Mouse (Mus musculus): Measurements from ENCODE around the gene Cfap54.
A peak's percentile ranks its signal among the peaks of the same experiment; 100 is the strongest.

Gene Cfap54

DNA sequence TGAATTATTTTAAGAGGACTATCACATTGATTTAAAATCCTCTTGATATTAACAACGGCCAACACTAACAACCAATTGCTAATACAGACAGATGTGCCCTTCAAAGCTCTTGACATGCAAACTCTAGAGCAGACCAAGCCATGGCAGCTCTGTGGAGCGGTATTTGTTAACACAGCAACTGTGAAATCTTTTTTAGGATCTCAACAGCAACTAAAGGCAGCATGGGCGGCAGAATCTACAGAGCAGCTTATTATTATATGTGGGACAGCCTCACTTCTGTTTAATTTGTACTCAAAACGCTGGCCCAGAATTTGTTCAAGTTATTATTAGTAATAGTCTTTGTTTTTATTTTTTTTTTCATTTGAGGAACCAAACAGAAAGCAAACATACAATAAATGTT lies 28.1 kb downstream of the Cfap54 start:
- no peak for DNase-seq (ENCODE audit: low spot score in 2 of 2)

GRCm38 (mm10) chr10:93051016-93051726 lies 30.2 kb downstream of the Cfap54 start:
- DNase-seq (ENCODE audit: low spot score in 2 of 2), result peak; percentile 78

DNA sequence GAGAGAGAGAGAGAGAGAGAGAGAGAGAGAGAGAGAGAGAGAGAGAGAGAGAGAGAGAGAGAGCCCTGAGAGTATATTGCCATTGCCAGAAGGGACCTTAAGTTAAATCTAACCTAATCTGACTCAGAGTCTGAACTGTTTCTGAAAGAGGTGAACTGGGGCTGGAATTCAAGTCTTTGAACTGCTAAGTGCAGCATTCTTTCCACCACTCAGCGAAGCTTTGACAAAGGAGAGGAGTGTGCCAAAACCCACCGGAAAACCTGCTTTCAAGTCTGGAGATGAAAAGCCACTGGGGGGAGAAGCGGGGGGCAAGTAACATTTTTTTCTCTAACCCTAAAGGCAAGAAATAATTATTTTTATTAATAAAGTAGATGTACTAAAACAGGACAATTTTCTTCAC lies 30.8 kb downstream of the Cfap54 start:
- DNase-seq (ENCODE audit: low spot score in 2 of 2), result no peak

- DNase-seq (ENCODE audit: low spot score in 2 of 2), result no peak
Measured at GRCm38 (mm10) chr10:93043195-93043594, 38.2 kb downstream of the Cfap54 start.

GRCm38 (mm10) chr10:93041850-93042249 lies 39.6 kb downstream of the Cfap54 start:
- DNase-seq (ENCODE audit: low spot score in 2 of 2), result no peak

DNA sequence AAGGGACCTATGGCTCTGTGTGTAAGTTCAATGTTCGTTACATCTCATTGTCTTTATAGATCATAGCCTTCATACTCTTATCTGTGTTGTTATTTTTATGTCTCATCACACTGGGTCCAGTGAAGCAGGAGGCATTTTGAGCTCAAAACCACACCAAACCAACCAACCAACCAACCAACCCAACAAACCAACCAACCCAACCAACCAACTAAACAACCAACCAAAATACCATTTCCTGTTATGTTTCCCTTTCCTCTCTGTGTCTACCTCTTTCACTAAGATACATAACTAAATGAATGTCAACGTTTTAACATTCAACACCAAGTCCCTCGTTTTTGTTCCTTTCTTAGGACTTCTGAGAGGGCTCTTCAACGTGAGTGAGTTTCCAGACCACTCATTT lies 40.0 kb downstream of the Cfap54 start:
- DNase-seq (ENCODE audit: low spot score in 2 of 2), result no peak

GRCm38 (mm10) chr10:93036532-93036931 lies 44.9 kb downstream of the Cfap54 start:
- DNase-seq (ENCODE audit: low spot score in 2 of 2), result no peak

DNA sequence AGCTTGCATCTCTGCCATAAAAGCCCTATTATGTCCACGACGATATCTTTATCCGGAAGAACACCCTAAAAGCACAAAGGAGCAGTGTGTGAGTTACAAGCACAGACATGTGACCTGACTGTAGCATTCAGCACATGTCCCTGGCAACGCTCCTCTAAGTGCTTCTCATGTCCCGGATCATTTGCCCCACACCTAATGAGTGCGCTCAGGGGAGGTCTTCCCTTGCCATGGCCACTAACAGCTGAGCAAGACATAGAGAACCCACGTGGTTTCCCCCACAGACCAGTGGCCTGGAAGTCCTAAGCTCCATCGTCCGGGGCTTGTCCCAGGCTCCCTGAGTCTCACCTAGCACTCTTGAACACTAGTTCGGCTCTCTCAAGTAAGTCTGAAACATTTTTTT lies 45.9 kb downstream of the Cfap54 start:
- no peak for DNase-seq (ENCODE audit: low spot score in 2 of 2)

- DNase-seq (ENCODE audit: low spot score in 2 of 2), result no peak
Measured at GRCm38 (mm10) chr10:93023295-93023694, 58.1 kb downstream of the Cfap54 start.

DNA sequence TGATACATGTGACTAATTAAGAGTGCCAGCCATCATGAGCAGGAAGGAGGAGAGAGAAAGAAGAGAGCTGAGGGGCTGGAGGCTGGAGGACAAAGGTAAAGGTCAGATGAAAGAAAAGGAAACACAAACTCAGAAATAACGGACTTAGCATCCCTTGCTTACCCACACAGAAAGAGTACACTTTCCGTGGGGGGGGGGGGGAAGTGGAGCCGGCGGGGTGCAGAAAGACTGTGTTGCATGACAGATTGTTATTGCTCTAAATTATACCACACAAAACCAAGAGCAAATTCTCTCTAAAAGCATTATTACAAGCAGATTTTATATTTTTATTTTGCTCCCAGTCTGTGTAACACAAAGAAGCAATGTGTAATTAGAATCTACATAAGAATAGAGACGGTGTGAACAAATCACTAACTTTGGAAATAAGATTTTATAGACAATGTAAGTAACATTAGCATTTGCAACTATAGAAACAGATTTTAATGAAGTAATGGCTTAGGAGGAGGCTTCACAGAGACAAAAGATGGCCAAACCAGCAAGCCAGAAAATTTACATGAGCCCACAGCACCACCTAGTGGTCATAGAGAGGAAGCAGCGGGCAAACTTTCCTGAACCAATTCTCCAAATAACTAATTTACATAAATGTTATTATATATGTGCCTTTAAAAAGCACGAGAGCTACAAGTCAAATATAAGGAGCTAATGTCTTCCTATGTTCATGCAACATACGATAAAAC lies 67.2 kb downstream of the Cfap54 start:
- DNase-seq (ENCODE audit: low spot score in 2 of 2), result peak; percentile 36 to 67

DNA sequence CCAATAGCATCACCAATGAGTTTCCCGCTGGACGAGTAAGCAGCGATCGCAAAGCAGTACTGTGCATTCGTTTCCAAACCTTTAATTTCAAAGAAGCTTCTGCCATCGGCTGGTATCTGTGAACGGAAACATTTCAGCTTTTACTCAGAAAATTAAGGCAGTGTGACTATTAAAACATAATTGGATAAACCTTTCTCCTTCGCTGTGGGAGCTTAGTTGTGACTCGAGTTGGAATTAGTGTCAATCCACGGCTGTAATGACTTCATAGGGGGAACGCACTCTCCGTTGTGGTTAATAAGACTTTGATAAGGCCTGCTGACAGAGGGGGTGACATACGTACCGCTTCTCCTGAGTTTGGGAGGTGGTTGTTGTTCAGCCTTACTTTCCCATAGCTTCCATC lies 70.3 kb downstream of the Cfap54 start:
- DNase-seq (ENCODE audit: low spot score in 2 of 2), result no peak

- no peak for DNase-seq (ENCODE audit: low spot score in 2 of 2)
Measured at GRCm38 (mm10) chr10:93006970-93007369, 74.4 kb downstream of the Cfap54 start.

DNA sequence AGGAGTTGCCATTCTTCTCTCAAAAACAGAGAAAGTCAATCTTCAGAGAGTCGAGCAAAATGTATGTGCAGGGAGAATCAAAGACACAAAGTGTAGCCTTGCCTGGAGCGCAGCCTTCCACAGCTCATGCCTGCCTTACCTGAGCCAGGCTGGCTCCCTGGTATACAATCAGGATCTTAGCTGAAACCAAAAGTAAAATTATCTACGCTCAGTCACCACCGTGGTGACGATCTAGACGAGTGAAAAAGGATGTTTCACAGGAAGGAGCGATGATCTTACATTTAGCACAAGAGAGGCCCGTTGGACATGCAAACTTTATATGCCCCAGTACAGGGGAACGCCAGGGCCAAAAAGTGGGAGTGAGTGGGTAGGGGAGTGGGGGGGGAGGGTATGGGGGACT lies 75.0 kb downstream of the Cfap54 start:
- DNase-seq (ENCODE audit: low spot score in 2 of 2), result no peak

DNA sequence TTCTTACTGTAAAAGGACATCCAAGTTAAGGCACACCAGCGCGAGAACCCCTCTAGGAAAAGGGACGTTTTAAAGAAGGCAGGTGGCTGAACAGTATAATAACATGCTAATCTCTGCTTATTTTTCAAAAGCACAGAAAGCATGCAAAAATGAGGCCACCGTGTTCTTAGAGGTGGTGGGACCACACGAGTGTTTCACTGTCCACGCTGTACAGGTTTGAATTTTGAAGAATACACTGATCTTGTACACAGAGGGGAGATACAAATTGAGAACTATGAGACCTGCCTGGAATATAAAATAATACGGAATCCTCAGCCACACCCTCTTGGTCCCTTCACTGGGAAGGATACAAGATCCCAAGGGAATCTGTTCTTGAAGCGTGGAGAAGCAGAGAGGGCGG lies 82.9 kb downstream of the Cfap54 start:
- no peak for DNase-seq (ENCODE audit: low spot score in 2 of 2)

DNA sequence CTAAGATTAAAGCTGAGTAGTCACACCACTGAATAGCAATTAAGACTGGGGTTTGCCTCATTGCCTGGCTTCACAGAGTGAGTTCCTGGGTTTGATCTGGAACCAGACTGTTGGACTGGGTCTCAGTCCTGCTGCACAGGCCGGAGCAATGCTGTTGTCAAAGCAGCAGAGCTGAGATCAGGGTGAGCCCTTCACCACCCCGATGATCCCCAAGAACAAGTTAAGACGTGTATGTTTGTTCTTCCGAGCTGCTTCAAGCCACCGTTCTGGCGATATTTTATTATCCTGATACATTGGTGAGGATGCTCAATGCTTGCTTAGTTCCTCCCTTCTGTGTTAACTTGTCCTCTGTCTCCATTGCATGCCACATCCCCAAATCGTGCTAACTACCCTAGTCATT lies 86.2 kb downstream of the Cfap54 start:
- no peak for DNase-seq (ENCODE audit: low spot score in 2 of 2)

GRCm38 (mm10) chr10:92994340-92994739 lies 87.1 kb downstream of the Cfap54 start:
- no peak for DNase-seq (ENCODE audit: low spot score in 2 of 2)

GRCm38 (mm10) chr10:92992526-92992925 lies 88.9 kb downstream of the Cfap54 start:
- DNase-seq (ENCODE audit: low spot score in 2 of 2), result no peak

- no peak for DNase-seq (ENCODE audit: low spot score in 2 of 2)
Measured at GRCm38 (mm10) chr10:92990576-92990975, 90.8 kb downstream of the Cfap54 start.

DNA sequence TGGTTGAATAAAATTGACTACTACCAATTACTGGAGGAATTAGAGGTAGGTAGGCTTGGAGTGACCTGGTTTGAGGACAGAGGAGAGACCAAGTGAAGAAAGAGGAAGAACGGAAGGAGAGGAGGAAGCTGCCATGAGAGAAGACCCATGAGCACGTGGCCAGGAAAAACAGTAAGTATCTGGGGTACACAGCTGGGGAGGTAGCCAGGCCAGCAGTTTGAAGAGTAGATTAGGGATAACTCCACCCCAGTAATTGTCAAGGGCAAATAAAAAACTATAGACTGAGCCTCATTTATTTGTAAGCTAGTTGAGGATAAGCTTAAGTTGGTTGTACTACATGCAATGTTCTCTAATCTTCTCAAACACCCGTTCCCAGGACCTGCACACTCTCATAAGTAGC lies 116.3 kb downstream of the Cfap54 start:
- DNase-seq (ENCODE audit: low spot score in 2 of 2), result no peak

GRCm38 (mm10) chr10:92950044-92950443 lies 131.4 kb downstream of the Cfap54 start:
- DNase-seq (ENCODE audit: low spot score in 2 of 2), result no peak

- no peak for DNase-seq (ENCODE audit: low spot score in 2 of 2)
Measured at GRCm38 (mm10) chr10:92942848-92943645, 138.4 kb downstream of the Cfap54 start.

DNA sequence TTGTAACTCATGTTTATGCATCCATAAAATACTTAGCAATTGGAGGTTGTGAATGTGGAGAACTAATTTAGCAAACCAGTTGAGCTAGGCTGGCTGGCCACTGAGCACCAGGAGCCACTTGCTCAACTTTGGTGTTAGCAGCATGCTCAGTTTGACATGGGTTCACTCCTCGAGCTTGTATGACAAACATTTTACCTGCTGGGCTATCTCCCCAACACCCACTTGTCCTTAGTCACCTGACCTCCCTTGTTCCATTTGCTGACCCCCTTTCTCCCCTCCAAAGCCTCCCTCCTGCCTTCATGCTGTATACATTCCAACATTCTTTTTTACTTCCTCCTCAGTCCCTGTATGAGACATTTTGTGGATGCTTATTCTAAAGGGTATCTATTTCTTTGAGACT lies 139.8 kb downstream of the Cfap54 start:
- no peak for DNase-seq (ENCODE audit: low spot score in 2 of 2)
